Mouse (Mus musculus) olfactory bulb, adult 2 months (tissue): ENCODE data around the gene Vav1. TPM values are rescaled to one million over a fixed set of nuclear protein-coding genes. Genes with fewer than 3 reads are reported as not detected.
"Not testable (repeated sequence)": the region's sequence is repeated elsewhere in the genome, so short reads cannot be mapped to it uniquely, and the experiment has no call there.

Source experiments
- H3K27ac ChIP-seq: fragments of 200-500 bp; 2 replicates; pipeline ENCODE4 v1.5.1; 2012; ENCODE audit warnings: low read depth, low read length; ENCODE audit not compliant: insufficient read depth
- H3K4me1 ChIP-seq: fragments of 200-500 bp; 2 replicates; pipeline ENCODE4 v1.6.1; 2012; ENCODE audit warnings: low read length; ENCODE audit not compliant: control insufficient read depth, insufficient read depth
- H3K4me3 ChIP-seq: fragments of 200-500 bp; 2 replicates; pipeline ENCODE4 v1.5.1; 2012; ENCODE audit warnings: mild to moderate bottlenecking, low read depth, low read length, moderate library complexity; ENCODE audit not compliant: insufficient read depth
- CTCF ChIP-seq: fragments of 200-500 bp; IDR thresholded peaks from 2 replicates; pipeline ENCODE4 v1.5.1; 2012; ENCODE audit warnings: low read depth, mild to moderate bottlenecking, low read length, moderate library complexity; ENCODE audit not compliant: insufficient read depth
- POLR2A ChIP-seq: fragments of 200-500 bp; IDR thresholded peaks from 2 replicates; pipeline ENCODE4 v1.6.1; 2012; ENCODE audit warnings: mild to moderate bottlenecking, low read depth, low read length, moderate library complexity; ENCODE audit not compliant: insufficient read depth
- WGBS: fragments of 180-500 bp; shearing (Covaris S2); methylation state at CpG from one replicate; pipeline ENCODE4 v1.1.7; 2018; 5-methylcytosine and 5-hydroxymethylcytosine counted together
- polyA plus RNA-seq: library from polyadenylated mRNA; stranded (reverse); fragments of >200 nt; gene quantifications from 2 replicates; pipeline ENCODE4 v1.2.4, GENCODE M21; 2012; ENCODE audit warnings: low replicate concordance; ENCODE audit not compliant: missing spikeins, insufficient read depth, insufficient read length

Vav1 gene
- polyA plus RNA-seq, 1 experiment = 215 TPM

- H3K4me3 ChIP-seq = peak overlapping the region; percentile 55
- no peak for TF ChIP-seq POLR2A
- no peak for TF ChIP-seq CTCF
- H3K27ac ChIP-seq = no peak overlapping the region
- peaks cover 13% of the 10 kb centered on the region for H3K4me1 ChIP-seq
- WGBS = under 1% methylated on average over 53 of the region's 53 CpGs
Measured at GRCm38 (mm10) chr17:57275111-57275996, 3.5 kb upstream of the Vav1 start.

GRCm38 (mm10) chr17:57275997-57276351 lies 2.9 kb upstream of the Vav1 start:
- H3K27ac ChIP-seq = no peak overlapping the region
- 1% methylated on average over 13 of the region's 13 CpGs for WGBS

GRCm38 (mm10) chr17:57276634-57277121 lies 2.2 kb upstream of the Vav1 start:
- TF ChIP-seq POLR2A = no peak
- peak; percentile 66 for TF ChIP-seq CTCF
- Histone ChIP-seq H3K4me3 (peak overlapping the region; percentile 44), H3K27ac (peak overlapping the region; percentile 49; the same call in 1 of the 2 replicates), H3K4me1 (peaks cover 13% of the 10 kb centered on the region)
- WGBS = under 1% methylated on average over 20 of the region's 20 CpGs

More at GRCm38 (mm10) chr17:57275997-57276351, 2.9 kb upstream of the Vav1 start:
- Histone ChIP-seq H3K4me1 (peaks cover 13% of the 10 kb centered on the region), H3K4me3 (peak overlapping the region; percentile 55)
- TF ChIP-seq CTCF (no peak), POLR2A (no peak)

- not testable (repeated sequence) for H3K27ac ChIP-seq, H3K4me3 ChIP-seq
- peaks cover 13% of the 10 kb centered on the region for H3K4me1 ChIP-seq
- 92% methylated on average over 4 of the region's 5 CpGs for WGBS
Measured at GRCm38 (mm10) chr17:57277598-57278261, 1.2 kb upstream of the Vav1 start.

- Histone ChIP-seq H3K27ac (no peak overlapping the region), H3K4me1 (peaks cover 13% of the 10 kb centered on the region), H3K4me3 (no peak overlapping the region)
- no peak for TF ChIP-seq CTCF
- no peak for TF ChIP-seq POLR2A
- 92% methylated on average over 2 of the region's 2 CpGs for WGBS
Measured at GRCm38 (mm10) chr17:57278537-57278936, 363 bp upstream of the Vav1 start.

- WGBS = 71% methylated on average over 9 of the region's 9 CpGs
- Histone ChIP-seq H3K27ac (no peak overlapping the region), H3K4me3 (peak overlapping the region; percentile 7; the same call in 1 of the 2 replicates), H3K4me1 (peaks cover 14% of the 10 kb centered on the region)
- TF ChIP-seq CTCF (no peak), POLR2A (no peak)
Measured at GRCm38 (mm10) chr17:57279591-57280224, 808 bp downstream of the Vav1 start.

- WGBS = 72% methylated on average over 3 of the region's 3 CpGs
- H3K27ac ChIP-seq = no peak overlapping the region
- H3K4me1 ChIP-seq = peaks cover 9% of the 10 kb centered on the region
- no peak overlapping the region for H3K4me3 ChIP-seq
- TF ChIP-seq POLR2A = no peak
Measured at GRCm38 (mm10) chr17:57280411-57280810, 1.5 kb downstream of the Vav1 start.

- peaks cover 2% of the 10 kb centered on the region; the same call in 1 of the 2 replicates for H3K4me1 ChIP-seq
- TF ChIP-seq CTCF (no peak), POLR2A (no peak)
- no peak overlapping the region for H3K27ac ChIP-seq
- H3K4me3 ChIP-seq = no peak overlapping the region
- WGBS = 84% methylated on average over 5 of the region's 5 CpGs
Measured at GRCm38 (mm10) chr17:57283906-57284305, 5.0 kb downstream of the Vav1 start.

- Histone ChIP-seq H3K4me1 (peaks cover 2% of the 10 kb centered on the region; the same call in 1 of the 2 replicates), H3K4me3 (no peak overlapping the region), H3K27ac (no peak overlapping the region)
- TF ChIP-seq CTCF (no peak), POLR2A (no peak)
- 70% methylated on average over 2 of the region's 2 CpGs for WGBS
Measured at GRCm38 (mm10) chr17:57285077-57285476, 6.2 kb downstream of the Vav1 start.
